Mouse (Mus musculus) neural tube, embryonic 11.5 days (tissue): ENCODE results near the gene Krt42. TPM values are rescaled to one million over a fixed set of nuclear protein-coding genes. Genes with fewer than 3 reads are reported as not detected.

Experiments used
- ATAC-seq: fragments of 200-750 bp; cut with Nextera tagmentation; 2 replicates; pipeline ENCODE4 v1.8.0; 2017; ENCODE audit warnings: moderate number of reproducible peaks, mild to moderate bottlenecking, moderate TSS enrichment, moderate library complexity; ENCODE audit not compliant: insufficient read depth, low FRiP score, low TSS enrichment
- DNase-seq: peaks from one replicate; pipeline ENCODE4 v3.0.0-alpha.2; 2015; ENCODE audit warnings: low spot score
- H3K27ac ChIP-seq: fragments of 300-500 bp; sonication (generic); 2 replicates; pipeline ENCODE4 v1.5.1; 2014; ENCODE audit warnings: low read depth, mild to moderate bottlenecking, low read length
- H3K27me3 ChIP-seq: fragments of 300-500 bp; sonication (generic); 2 replicates; pipeline ENCODE4 v1.6.1; 2014; ENCODE audit warnings: mild to moderate bottlenecking, low read length, mixed read lengths; ENCODE audit not compliant: control insufficient read depth, insufficient read depth
- H3K36me3 ChIP-seq: fragments of 300-500 bp; sonication (generic); 2 replicates; pipeline ENCODE4 v1.6.1; 2014; ENCODE audit warnings: mild to moderate bottlenecking, low read length, moderate library complexity, mixed read lengths; ENCODE audit not compliant: control insufficient read depth, insufficient read depth
- H3K4me1 ChIP-seq: fragments of 300-500 bp; sonication (generic); 2 replicates; pipeline ENCODE4 v1.6.1; 2014; ENCODE audit warnings: low read length, mixed read lengths; ENCODE audit not compliant: control insufficient read depth, insufficient read depth
- H3K4me2 ChIP-seq: fragments of 300-500 bp; sonication (generic); 2 replicates; pipeline ENCODE4 v1.6.1; 2014; ENCODE audit warnings: low read depth, mild to moderate bottlenecking, moderate library complexity
- H3K4me3 ChIP-seq: fragments of 300-500 bp; sonication (generic); 2 replicates; pipeline ENCODE4 v1.5.1; 2014; ENCODE audit warnings: low read depth, low read length
- H3K9ac ChIP-seq: fragments of 300-500 bp; sonication (generic); 2 replicates; pipeline ENCODE4 v1.6.1; 2014; ENCODE audit warnings: mild to moderate bottlenecking, low read length
- H3K9me3 ChIP-seq: fragments of 300-500 bp; sonication (generic); 2 replicates; pipeline ENCODE4 v1.6.1; 2016; ENCODE audit warnings: low read length; ENCODE audit not compliant: control insufficient read depth
- WGBS: fragments of 180-500 bp; shearing (Covaris S2); extraction: QIAGEN DNeasy Blood & Tissue Kit; methylation state at CpG from one replicate; pipeline ENCODE4 v1.1.7; 2014; 5-methylcytosine and 5-hydroxymethylcytosine counted together
- polyA plus RNA-seq: library from polyadenylated mRNA; unstranded; fragments of >200 nt; fragmentation: Nextera tagmentation; extraction: Ambion mirVana; gene quantifications from 2 replicates; pipeline ENCODE4 v1.2.1, GENCODE M21; 2014

Krt42 gene
- polyA plus RNA-seq, 1 experiment from 2014 or later: not detected

- WGBS: 100% methylated on average over 1 of the region's 1 CpGs
- H3K9ac ChIP-seq: no peak overlapping the region
- ATAC-seq: no peak
Measured at GRCm38 (mm10) chr11:100271878-100272277, 2.2 kb upstream of the Krt42 start.

DNA sequence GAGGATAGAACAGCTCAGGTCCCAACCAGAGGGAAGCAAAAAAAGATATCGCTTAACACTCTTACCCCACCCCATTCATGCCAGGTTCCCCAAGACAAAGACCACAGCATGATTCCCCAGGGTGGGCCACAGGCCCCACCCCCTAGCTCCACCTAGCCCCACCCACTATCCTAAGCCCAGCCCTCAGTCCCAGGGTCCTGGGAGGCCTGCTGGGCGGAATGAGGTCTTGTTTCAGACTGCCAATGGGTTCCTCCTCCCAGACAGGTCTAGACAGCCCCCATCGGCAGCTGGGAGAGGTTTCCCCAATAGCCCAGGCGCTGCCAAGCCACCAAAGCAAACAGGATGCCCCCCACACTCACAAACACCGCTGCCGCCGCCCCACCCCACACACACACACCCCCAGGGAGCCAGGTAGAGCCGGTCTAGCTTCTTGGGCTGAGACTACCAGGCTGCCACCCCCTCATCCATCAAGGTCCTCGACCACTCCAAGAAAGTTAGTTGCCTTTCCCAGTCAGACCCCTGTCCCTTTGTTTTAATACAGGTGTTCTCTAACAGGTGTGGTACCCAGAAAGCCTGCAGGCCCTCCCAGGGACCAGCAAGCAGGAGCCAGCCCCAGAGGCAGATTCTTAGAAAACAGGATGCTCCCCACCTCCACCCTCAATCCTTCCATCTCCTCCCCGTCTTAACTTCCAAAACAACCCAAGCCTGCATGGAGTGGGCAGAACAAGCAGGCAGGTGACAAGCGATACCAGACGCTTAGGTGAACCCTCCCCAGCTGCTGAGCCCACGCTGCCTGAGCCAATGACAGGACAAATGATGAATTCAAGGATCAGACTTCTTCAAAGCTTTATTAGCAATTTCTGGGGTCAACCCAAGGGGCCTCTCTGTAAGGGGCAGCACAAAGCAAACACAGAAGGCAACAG, 7.4 kb downstream of the Krt42 start:
- Histone ChIP-seq H3K9me3 (no peaks in the 10 kb centered on the region), H3K36me3 (no peaks in the 10 kb centered on the region), H3K9ac (no peak overlapping the region), H3K4me2 (no peak overlapping the region), H3K27me3 (no peaks in the 10 kb centered on the region), H3K4me1 (no peaks in the 10 kb centered on the region), H3K27ac (no peak overlapping the region), H3K4me3 (no peak overlapping the region)
- ATAC-seq: no peak
- DNase-seq: no peak
- 26% methylated on average over 13 of the region's 13 CpGs for WGBS

More at GRCm38 (mm10) chr11:100271878-100272277, 2.2 kb upstream of the Krt42 start:
- no peaks in the 10 kb centered on the region for H3K36me3 ChIP-seq
- no peak overlapping the region for H3K27ac ChIP-seq
- H3K4me2 ChIP-seq: no peak overlapping the region
- no peak overlapping the region for H3K4me3 ChIP-seq
- H3K27me3 ChIP-seq: no peaks in the 10 kb centered on the region
- no peaks in the 10 kb centered on the region for H3K4me1 ChIP-seq
- no peaks in the 10 kb centered on the region for H3K9me3 ChIP-seq
- no peak for DNase-seq

DNA sequence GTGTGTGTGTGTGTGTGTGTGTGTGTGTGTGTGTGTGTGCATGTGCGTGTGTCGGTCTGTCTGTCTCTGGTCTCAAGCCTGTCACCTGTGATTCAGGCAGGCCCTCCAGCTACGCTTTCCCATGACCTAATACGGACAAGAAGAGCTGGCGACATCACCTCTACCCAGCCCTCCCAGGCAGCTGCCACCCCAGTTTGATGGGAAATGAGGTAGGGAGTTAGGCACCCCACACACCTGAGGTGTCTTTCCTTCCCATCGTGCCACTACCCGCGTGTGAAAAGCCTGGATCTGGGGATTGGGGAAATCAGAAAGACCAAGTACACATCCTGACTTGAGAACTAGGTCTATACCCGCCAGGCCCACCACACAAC, 8.5 kb downstream of the Krt42 start:
- no peaks in the 10 kb centered on the region for H3K36me3 ChIP-seq
- H3K4me1 ChIP-seq: no peaks in the 10 kb centered on the region
- ATAC-seq (no peak), DNase-seq (no peak)
- H3K4me2 ChIP-seq: no peak overlapping the region
- H3K27me3 ChIP-seq: no peaks in the 10 kb centered on the region
- no peaks in the 10 kb centered on the region for H3K9me3 ChIP-seq
- 83% methylated on average over 9 of the region's 9 CpGs for WGBS
- no peak overlapping the region for H3K4me3 ChIP-seq
- H3K27ac ChIP-seq: no peak overlapping the region
- no peak overlapping the region for H3K9ac ChIP-seq

- Histone ChIP-seq H3K4me3 (no peak within 1 kb of the TSS), H3K27me3 (no peaks in the 10 kb centered on the region), H3K36me3 (no peaks in the 10 kb centered on the region), H3K27ac (no peak within 1 kb of the TSS), H3K9me3 (no peaks in the 10 kb centered on the region), H3K9ac (no peak within 1 kb of the TSS), H3K4me1 (no peaks in the 10 kb centered on the region), H3K4me2 (no peak within 1 kb of the TSS)
- DNase-seq (no peak), ATAC-seq (no peak)
- WGBS: 82% methylated on average over 14 of the region's 21 CpGs
Measured at GRCm38 (mm10) chr11:100260514-100261234, 9.0 kb downstream of the Krt42 start, which contains the start of gene Krt17. Gene Krt17, minus strand, starts transcription at chr11:100261029.

GRCm38 (mm10) chr11:100259079-100259478, 10.6 kb downstream of the Krt42 start:
- no peak for ATAC-seq
- no peak for DNase-seq
- H3K36me3 ChIP-seq: no peaks in the 10 kb centered on the region
- 90% methylated on average over 9 of the region's 9 CpGs for WGBS
- no peak overlapping the region for H3K27ac ChIP-seq
- H3K4me1 ChIP-seq: no peaks in the 10 kb centered on the region
- no peak overlapping the region for H3K9ac ChIP-seq
- no peak overlapping the region for H3K4me2 ChIP-seq
- no peaks in the 10 kb centered on the region for H3K27me3 ChIP-seq
- no peaks in the 10 kb centered on the region for H3K9me3 ChIP-seq
- H3K4me3 ChIP-seq: no peak overlapping the region

- no peaks in the 10 kb centered on the region for H3K27me3 ChIP-seq
- no peaks in the 10 kb centered on the region for H3K4me1 ChIP-seq
- H3K27ac ChIP-seq: no peak overlapping the region
- 75% methylated on average over 1 of the region's 1 CpGs for WGBS
- no peak overlapping the region for H3K9ac ChIP-seq
- no peak for DNase-seq
- H3K9me3 ChIP-seq: no peaks in the 10 kb centered on the region
- no peak for ATAC-seq
- H3K4me3 ChIP-seq: no peak overlapping the region
- no peaks in the 10 kb centered on the region for H3K36me3 ChIP-seq
- H3K4me2 ChIP-seq: no peak overlapping the region
Measured at GRCm38 (mm10) chr11:100257967-100258366, 11.7 kb downstream of the Krt42 start.

GRCm38 (mm10) chr11:100255514-100255913, 14.2 kb downstream of the Krt42 start:
- Histone ChIP-seq H3K9me3 (no peaks in the 10 kb centered on the region), H3K27me3 (no peaks in the 10 kb centered on the region), H3K4me1 (no peaks in the 10 kb centered on the region), H3K27ac (no peak overlapping the region), H3K4me3 (no peak overlapping the region), H3K9ac (no peak overlapping the region), H3K36me3 (no peaks in the 10 kb centered on the region), H3K4me2 (no peak overlapping the region)
- ATAC-seq: no peak
- no peak for DNase-seq
- 85% methylated on average over 6 of the region's 6 CpGs for WGBS

GRCm38 (mm10) chr11:100254360-100255090, 15.1 kb downstream of the Krt42 start:
- ATAC-seq (no peak), DNase-seq (no peak)
- H3K4me1 ChIP-seq: no peaks in the 10 kb centered on the region
- no peaks in the 10 kb centered on the region for H3K36me3 ChIP-seq
- no peak overlapping the region for H3K4me3 ChIP-seq
- 59% methylated on average over 5 of the region's 5 CpGs for WGBS
- H3K27me3 ChIP-seq: no peaks in the 10 kb centered on the region
- H3K9ac ChIP-seq: no peak overlapping the region
- no peaks in the 10 kb centered on the region for H3K9me3 ChIP-seq
- no peak overlapping the region for H3K27ac ChIP-seq
- H3K4me2 ChIP-seq: no peak overlapping the region
